Mouse (Mus musculus) kidney, postnatal 4 days (tissue): ENCODE results near the gene Ptgr1.

Source experiments
- DNase-seq, 2 experiments: peaks; one replicate each; pipeline ENCODE4 v3.0.0; 2021; ENCODE audit warnings: mixed read lengths in 2 of 2

The Ptgr1 gene

DNA sequence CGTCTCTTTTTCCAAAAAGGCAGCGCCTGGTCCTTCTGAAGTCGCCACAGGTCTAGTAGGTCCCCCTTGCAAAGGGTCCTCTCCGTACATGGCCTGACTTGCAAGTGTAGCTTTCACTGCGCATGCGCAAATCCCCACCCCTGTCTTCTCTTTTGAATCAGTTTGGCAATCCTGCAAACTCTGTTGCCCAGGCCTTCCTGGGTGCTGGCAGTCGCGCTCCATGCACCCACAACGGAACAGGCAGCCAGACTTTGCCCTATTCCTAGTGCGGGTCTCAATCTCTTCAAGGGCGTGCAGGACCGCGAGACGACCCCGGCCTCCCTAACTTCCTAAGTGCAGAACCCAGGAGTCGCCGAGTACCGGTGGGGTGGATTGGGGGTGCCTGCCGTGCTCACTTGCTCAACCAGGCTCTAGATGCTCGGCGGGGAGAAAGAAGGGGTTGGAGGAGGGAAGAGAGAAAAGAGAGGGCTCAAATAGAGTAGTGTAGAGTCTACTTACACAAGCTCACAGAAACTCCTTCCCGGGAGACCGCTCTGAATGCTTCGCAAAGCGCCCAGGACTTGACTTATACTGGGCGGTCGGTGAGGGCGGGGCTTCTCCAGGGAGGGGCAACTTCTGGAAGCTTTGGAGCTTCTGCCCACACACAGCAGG is at the start of gene Ptgr1:
TSS of gene Ptgr1 (minus strand) at position 580 of the 651 bp plus-strand sequence.
- peak; percentile 88 to 93 for DNase-seq

DNA sequence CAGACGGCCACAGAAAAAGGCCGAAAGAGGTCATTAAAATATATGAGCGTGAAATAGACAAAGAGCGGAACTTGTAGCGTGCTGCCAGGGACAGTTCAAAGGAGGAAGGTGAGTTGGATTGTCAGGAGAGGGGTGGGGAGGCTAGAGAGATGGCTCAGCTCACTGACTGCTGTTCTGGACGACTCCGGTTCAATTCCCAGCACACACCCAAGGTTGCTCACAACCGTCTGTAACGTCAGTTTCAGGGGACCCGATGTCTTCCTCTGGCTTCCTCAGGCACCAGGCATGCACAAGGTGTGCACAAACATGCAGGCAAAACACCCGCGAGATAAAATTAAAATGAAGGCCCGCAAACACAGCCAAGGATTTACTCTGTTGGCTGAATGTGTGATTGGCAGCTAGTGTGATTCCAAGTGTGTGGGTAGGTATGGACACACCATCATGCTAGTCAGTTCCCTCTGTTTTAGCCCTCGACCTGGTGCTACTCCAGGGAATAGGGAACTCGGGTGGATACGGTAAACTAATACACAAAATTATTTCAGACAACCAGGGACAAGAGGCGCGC is 48.9 kb upstream of the Ptgr1 start:
- peak in 1 of 2 experiments; percentile 11 for DNase-seq

DNA sequence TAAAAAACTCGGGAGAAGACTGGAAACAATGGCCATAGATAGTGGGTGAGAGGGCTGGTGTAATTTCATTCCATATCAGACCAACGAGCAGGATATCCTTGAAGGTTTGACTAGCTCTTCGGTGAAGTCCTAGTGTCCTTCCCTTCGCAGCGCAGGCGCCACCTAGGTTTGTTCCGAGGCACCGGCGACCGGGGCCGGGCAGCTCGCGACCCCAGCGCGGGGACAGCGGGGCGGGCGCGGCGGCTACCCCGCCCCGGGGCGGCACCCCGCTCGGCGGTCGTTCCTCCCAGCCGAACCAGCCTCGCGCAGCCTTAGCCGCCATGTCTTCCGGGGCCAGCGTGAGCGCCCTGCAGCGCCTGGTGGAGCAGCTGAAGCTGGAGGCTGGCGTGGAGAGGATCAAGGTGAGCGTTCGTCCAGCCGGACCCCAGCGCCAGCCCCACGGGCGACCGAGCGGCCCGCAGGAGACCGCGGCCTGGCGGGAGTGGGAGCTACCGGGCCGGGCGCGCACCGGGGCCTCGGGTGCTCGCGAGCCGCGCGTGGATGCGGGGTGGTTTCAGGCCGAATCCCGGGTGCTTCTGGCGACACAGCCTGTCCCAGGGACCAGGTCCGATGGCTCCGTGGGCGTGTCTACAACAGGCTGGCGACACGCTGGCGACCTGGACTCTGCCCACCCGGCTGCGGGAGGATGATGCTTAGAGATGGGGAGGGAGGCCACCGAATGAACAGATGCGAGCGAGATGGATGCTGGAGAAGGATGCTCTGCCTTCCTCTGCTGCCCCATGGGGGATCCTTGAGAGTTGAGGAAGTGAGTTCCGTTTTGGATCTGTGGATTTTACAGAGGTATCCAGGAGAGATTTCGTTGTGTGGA is 48.2 kb upstream of the Ptgr1 start, which contains the start of gene Gng10:
TSS of gene Gng10 (plus strand) at position 171 of the 868 bp plus-strand sequence.
- peak; percentile 77 to 84 for DNase-seq

DNA sequence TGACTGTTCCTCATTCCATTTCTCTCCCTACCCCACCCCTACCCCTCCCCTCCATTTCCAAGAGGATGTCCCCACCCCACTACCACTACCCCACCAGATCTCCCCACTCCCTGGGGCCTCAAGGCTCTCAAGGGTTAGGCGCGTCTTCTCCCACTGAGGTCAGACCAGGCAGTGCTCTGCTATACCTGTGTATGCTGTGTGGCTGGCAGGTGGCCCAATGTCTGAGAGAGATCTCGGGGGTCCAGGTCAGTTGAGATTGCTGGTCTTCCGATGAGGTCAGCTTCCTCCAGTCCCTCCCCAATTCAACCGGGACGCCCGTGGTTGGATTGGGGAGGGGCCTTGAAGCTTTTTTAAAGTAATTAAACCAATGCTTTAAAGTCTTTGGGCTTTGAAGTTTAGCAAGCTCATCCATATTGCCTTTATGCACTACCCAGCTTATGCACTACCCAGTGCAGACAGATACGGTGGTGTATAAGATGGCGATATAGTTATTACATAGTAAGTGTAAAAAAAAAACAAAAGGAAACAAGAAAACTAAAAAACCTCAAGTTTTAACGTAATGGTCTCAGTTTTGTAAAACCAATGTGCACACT is 47.5 kb upstream of the Ptgr1 start:
- DNase-seq = peak; percentile 10 to 18

DNA sequence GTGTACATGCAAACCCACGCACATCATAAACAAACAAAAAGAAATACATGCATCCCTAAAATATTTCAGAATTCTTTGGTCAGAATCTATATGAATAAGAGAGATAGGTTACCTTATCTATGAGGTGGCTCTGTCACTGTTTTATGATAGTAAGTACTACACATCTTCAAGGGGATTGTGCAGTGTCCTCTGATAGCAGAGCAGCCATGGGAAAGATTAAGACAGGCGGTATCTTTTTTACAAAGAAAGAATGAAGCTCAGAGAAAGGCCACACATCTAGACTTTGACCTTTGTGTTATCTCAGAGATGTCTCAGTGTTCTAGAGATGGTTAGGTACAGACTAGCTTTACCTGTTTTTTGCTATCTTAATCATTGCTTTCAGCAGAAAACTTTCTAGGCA is 30.0 kb upstream of the Ptgr1 start:
- DNase-seq = no peak

DNA sequence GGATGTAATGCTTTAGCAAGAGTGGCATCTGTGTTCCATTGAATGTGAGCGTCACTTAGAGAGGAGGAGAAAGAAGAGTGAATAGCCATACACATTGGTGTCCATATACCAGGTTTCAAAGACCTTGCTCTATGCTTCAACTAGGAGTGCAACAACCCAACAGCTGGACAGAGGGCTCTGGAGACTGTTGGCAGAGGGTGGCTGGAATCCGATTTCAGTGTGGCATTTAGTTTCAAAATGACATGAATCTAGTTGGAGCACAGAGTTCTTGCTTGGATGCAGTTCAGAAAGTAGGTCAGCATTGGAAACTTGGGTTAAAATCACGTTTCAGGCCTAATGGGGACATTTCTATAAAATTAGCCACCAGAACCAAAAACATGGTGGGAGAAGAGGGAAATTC is 28.3 kb upstream of the Ptgr1 start:
- DNase-seq = no peak

DNA sequence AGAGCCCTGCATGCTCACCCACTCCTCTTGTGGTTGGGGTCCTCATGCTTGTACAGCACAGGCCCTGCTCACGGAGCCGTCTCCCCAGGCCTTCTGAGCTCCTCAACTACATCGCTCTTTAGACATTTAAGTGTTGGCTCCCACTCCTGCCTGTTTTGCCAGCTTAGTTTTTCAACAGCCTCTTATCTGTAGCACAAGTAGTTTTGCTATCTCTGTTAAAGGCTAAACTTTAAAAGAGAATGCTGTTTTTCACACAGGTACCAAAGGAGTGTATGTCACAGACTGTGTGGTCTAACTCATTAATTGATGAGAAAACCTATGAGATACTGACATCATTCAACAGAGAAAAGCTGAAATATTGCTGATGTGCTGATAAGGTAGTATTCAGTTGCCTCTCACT is 24.5 kb upstream of the Ptgr1 start:
- no peak for DNase-seq

DNA sequence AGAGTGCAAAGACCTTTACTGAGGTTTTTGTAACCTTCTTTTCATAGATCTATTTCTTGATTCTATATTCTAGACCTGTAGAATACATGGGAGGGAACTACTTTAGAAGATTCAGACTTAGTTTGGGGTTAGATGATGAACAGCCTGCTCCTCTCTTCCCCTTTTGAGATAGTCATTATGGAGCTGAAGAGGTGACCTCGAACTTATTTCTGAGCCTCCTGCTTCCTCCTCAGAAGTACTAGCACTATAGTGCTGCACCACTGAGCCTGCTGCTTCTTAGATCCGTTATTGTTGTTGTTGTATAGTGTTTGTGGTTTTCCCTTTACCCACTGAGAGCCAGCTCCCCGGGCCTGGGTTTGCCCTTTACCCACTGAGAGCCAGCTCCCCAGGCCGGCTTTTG is 22.8 kb upstream of the Ptgr1 start:
- no peak for DNase-seq

DNA sequence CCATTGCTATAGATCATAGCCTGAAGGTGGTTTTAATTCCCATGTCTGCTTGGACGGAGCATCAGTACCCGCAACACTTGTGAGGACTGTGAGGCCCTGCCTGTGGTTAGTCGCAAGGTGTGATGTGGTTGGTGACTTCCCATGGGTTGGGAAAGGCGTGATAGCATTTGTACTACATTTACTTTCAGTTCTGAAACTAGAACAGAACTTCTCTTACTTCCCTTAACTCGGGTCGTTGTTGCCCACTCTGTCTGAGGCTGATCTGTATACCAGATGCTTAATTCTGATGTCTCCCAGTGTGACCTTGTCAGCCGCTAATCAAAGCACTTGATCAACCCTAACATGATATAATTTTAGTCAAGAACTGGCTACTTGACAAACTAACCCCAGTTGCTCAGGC is 22.3 kb upstream of the Ptgr1 start:
- DNase-seq = no peak

DNA sequence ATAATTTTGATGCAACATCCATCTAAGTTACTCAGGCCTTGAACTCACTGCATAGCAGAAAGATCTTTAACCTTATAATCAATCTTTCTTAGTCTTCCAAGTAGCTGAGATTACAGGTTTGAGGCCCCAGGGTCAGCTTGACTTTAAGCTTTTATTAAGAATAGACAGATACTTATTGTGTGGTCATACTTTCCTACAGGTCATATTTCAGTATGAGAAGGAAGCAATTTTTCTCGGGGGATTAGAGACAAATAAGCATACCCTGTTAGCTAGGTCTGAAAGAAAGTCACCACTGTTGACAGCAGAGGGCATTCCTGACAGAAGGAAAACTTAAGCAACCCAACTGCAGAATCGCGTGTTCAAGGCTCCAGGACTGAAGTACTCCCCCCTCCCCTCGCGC is 21.1 kb upstream of the Ptgr1 start:
- DNase-seq = no peak

DNA sequence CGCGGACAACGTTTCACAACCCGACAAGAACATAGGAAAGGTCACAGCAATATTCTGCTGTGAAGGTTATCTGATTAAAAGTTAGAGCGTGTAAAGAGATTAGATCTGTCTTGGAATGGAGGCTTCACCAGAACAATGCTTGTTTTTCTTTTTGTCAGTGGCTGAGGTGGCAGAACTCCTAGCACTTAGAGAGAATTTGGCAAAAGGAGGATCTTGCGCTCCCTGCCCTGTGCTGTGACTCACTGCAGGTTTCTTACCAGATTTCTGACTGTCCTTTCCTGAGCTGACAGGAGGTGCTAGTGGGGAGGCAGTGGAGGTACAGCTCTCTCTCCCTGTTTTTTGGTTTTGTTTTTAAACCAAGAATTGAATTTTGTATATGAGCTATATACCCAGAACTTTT is 20.1 kb upstream of the Ptgr1 start:
- no peak for DNase-seq

DNA sequence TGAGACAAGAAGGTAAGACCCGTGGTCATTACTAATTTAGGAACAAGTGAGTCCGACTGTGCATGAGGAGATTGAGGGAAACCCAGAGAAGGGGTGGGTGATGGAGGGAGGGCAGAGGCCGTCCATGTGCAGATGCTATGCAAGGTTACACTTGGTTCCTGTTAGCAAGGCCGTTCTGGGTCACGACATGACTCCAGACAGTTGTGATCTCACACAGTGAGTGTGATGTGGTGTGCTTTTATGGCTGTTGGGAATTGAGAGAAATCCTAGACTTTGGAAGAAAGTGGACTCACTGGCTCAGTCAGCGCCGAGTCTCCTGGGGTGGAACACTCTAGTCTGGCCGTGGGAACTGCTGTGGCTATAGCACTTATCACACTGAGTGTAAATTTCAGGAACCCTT is 19.3 kb upstream of the Ptgr1 start:
- no peak for DNase-seq

DNA sequence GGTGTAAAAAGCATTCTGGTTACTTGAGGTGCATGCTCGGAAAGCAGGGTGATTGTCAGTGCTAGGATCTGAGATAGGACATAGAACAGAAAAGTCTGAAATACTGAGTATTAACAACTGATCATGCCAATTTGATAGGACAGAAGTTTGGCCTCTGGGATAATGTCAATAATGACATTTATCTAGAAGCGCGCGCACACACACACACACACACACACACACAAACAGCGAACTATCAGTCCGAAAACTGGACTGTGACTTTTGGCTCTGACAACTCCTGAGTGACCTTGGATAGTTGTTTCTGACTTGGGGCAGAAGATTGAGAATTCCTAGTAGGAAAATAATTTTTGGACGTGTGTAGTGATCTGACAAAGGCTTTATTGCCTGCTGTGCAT is 16.9 kb upstream of the Ptgr1 start:
- no peak for DNase-seq

DNA sequence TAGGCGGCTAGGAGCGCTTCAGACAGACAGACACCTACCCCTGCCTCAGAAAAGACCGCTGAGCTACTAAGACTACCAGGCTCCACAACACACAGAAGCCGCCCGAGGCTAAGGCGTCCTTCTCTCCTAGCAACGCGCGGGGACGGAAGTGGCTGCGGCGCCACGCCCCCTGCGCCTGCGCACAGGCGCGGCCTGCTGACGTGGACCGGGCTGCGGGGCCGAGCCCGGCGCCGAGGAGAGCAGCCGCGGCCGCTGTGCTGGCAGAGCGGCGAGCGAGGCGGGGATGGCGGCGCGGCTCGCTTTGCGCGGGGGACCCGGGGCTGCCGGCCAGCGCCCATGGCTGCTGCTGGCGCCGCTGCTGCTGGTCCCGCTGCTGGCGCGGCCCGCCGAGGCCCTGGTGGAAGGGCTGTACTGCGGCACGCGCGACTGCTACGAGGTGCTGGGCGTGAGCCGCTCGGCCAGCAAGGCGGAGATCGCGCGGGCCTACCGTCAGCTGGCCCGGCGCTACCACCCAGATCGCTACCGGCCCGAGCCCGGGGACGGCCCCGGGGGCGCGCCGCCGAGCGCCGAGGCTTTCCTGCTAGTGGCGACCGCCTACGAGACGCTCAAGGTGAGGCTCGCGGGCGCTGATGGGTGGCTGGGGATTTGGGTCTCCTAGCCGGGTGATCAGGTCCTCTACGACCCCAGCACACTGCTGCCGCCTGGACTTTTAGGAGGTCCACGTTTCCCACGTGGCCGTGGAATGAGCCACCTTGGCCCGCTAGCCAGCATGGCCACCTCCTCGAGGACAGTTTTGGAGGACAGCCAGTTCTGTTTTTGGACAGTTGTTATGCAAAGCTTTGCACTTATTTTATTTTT is 16.3 kb upstream of the Ptgr1 start, which contains the start of gene Gm20503:
TSS of gene Gm20503 (plus strand) at position 263 of the 858 bp plus-strand sequence.
- peak; percentile 92 to 96 for DNase-seq

DNA sequence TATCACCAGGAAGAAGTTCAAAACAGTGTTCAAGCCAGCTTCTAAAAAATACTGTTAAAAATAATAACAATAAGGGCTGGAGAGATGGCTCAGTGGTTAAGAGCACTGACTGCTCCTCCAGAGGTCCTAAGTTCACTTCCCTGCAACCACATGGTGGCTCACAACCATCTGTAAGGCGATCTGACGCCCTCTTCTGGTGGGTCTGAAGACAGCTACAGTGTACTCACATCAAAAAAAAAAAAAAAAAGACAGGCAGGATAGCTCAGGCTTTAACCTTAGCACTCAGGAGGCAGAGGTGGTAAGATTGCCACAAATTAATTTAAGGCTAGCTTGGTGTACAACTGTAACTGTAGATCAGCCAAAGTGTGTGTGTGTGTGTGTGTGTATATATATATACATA is 13.7 kb upstream of the Ptgr1 start:
- peak; percentile 19 to 48 for DNase-seq

DNA sequence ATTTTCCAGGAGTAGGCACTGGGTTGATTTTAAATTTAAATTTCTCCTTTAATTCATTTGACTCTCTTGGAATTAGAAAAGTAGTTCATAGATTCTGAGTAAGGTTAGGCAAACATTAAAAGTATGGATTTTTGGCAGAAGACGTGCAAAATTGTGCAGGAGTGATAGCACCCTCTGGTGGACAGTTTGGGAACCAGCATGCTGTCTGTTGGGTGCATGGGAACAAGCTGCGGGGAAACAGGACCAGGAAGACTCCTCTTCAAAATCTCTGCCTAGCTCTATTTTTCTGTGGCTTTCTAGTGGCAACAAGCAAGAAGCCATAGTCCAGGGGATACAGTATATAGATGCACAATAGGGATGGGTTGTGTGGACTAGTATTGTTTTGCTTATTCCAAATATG is 12.8 kb upstream of the Ptgr1 start:
- DNase-seq = peak; percentile 85 to 87

DNA sequence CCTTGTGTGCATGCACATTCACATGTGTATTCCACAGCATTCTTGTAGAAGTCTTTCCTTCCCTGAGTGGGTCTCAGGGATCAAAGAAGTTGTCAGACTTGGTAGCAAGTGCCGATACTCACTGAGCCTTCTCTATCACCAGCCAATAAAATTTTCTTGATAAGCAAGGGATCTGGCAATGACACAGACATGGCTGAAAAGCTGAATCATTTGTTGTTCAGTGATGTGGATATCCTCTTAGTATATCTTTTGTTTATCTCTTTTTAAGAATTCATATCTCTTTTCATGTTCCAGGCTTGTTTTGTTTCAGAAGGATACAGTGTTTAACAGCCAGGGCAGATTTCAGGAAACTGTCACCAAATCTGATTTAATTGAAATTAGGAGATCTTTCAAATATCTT is 11.8 kb upstream of the Ptgr1 start:
- no peak for DNase-seq

DNA sequence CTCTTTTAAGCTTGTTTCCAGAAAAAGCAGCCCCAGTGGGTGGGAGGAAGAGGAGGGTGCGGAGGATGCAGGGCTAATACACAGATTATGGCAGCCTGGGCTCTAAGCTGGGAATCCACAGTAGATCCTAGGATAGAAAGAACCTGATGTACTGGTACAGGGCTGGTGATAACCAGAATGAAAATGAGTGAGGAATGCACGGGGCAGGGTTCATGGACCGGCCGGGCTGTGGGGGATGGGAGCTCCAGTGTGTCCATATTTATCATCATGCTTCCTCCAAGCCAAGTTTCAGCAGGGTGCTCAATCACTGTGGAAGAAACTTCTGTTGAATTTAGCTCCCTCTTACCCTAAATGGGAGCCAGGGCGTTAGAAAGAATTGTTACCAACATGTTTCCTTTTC is 10.2 kb upstream of the Ptgr1 start:
- peak; percentile 45 to 69 for DNase-seq

DNA sequence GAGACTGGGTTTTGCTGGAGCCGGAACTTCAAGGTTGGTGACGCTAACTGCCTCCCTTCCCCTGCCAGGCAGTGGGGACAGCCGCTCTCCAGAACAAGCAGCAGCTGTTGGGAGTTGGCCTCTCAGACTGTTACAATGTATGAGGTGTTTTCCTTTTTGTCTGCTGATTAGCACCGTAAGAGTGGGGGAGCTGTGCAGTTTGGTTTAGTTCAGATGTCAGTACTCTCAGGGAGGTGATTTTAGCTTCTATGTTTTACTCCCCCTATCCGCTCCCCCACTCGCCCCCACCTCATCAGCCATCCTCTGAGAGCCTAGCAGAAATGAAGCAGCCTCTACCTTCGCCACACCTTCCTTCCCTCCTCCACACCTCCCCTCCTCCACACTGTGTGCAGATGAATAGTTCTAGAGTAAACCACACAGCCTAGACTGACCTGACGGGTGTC is 8.4 kb upstream of the Ptgr1 start:
- DNase-seq = peak; percentile 42 to 60

DNA sequence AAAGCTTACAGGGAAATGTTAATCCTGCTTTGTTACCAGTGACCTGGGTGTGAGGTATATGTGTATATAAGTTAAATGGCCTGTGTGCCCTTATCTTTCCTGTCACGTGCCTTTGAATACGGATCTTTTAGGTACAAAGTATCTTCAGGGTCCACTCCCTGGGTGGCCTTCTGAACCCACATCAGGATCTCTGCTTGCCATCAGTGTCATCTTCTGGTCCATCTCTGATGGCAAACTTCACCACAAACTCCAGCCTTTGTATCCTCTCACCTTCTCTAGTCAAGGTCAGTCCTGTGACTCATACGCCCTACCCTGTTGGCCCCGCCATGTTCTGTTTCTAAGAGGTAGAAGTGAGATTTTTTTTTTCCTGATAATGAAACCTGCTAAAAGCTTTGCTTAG is 7.8 kb upstream of the Ptgr1 start, which contains the start of gene Dnajc25:
TSS of gene Dnajc25 (plus strand) at position 301 of the 400 bp plus-strand sequence.
- no peak for DNase-seq

DNA sequence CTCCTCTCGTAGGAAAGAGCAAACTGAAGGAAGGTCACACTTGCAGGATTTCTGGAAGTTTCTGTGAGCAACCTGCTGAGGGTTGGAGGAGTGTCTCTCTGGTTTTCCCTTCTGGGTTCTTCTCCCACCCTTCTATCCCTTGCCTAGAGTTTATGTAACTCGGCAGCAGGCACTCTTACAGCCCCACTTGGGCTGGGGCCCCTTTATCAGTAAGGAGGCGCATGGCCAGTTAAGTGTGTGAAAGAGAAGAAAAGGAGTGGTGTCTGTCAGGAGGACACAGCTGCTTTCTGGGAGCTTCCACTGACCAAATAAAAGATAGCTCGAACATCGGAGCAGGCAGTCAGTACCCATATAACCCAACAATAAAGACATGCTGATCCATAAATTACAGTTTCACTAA is 5.3 kb upstream of the Ptgr1 start:
- no peak for DNase-seq
